Mouse (Mus musculus) CH12.LX (cell line): ENCODE data around the gene Rnaseh1. TPM values are rescaled to one million over a fixed set of nuclear protein-coding genes. Genes with fewer than 3 reads are reported as not detected.

Experiments used
- DNase-seq: peaks from one replicate; pipeline ENCODE4 v3.0.0-alpha.2; 2013; ENCODE audit errors: extremely low read depth
- H3K27ac ChIP-seq: 2 replicates; pipeline ENCODE4 v1.5.1; 2012; ENCODE audit warnings: low read depth, mild to moderate bottlenecking, control low read depth, moderate library complexity; ENCODE audit not compliant: insufficient read depth
- H3K27me3 ChIP-seq: replicated peaks from 2 replicates; pipeline ENCODE3; 2012; ENCODE audit warnings: inconsistent platforms
- H3K36me3 ChIP-seq, 2 experiments: replicated peaks in 1 of 2; 2 replicates each; pipeline versions ENCODE3 to v1.6.1; 2012; ENCODE audit warnings: inconsistent platforms in 1 of 2, low read length in 1 of 2, mild to moderate bottlenecking in 1 of 2, mixed read lengths in 1 of 2, moderate library complexity in 1 of 2; ENCODE audit not compliant: control insufficient read depth in 1 of 2, insufficient read depth in 1 of 2
- H3K4me1 ChIP-seq, 2 experiments: 2 replicates each; pipeline ENCODE4 v1.6.1; 2012; ENCODE audit warnings: inconsistent platforms in 1 of 2, moderate library complexity in 1 of 2; ENCODE audit not compliant: insufficient read depth in 2 of 2, control insufficient read depth in 1 of 2
- H3K4me2 ChIP-seq: 2 replicates; pipeline ENCODE4 v1.6.1; 2012; ENCODE audit warnings: low read depth, mild to moderate bottlenecking, control low read depth; ENCODE audit not compliant: poor library complexity, insufficient read depth, severe bottlenecking
- H3K4me3 ChIP-seq, 3 experiments: fragments of 150-350 bp in 1 of 3; sonication (generic) in 1 of 3; replicated peaks in 1 of 3; 2 replicates each; pipeline versions ENCODE3 to v1.5.1; 2011 to 2012; ENCODE audit warnings: low read depth in 2 of 3, low read length in 2 of 3, mild to moderate bottlenecking in 2 of 3, moderate library complexity in 2 of 3, control low read depth in 1 of 3, improper control_type of control experiment in 1 of 3, inconsistent platforms in 1 of 3, mixed read lengths in 1 of 3; ENCODE audit not compliant: poor library complexity in 1 of 3
- H3K79me2 ChIP-seq: replicated peaks from 2 replicates; pipeline ENCODE4 v1.6.1; 2012; ENCODE audit warnings: mild to moderate bottlenecking, moderate library complexity; ENCODE audit not compliant: control insufficient read depth, poor library complexity, insufficient read depth, severe bottlenecking; ENCODE audit errors: extremely low read depth
- H3K9ac ChIP-seq: 2 replicates; pipeline ENCODE4 v1.6.1; 2012; ENCODE audit warnings: low read depth, mild to moderate bottlenecking, control low read depth, moderate library complexity; ENCODE audit not compliant: insufficient read depth
- H3K9me3 ChIP-seq: replicated peaks from 2 replicates; pipeline ENCODE3; 2012; ENCODE audit warnings: low read length, inconsistent platforms, mixed read lengths
- BHLHE40 ChIP-seq: IDR thresholded peaks from 2 replicates; pipeline ENCODE4 v1.6.1; 2011; ENCODE audit warnings: mild to moderate bottlenecking, low read depth, low read length, improper control_type of control experiment
- CHD1 ChIP-seq: IDR thresholded peaks from 2 replicates; pipeline ENCODE4 v1.6.1; 2012; ENCODE audit warnings: low read depth, low read length, improper control_type of control experiment, inconsistent platforms
- EP300 ChIP-seq: IDR thresholded peaks from 2 replicates; pipeline ENCODE4 v1.6.1; 2011; ENCODE audit warnings: low read length, improper control_type of control experiment
- HCFC1 ChIP-seq: IDR thresholded peaks from 2 replicates; pipeline ENCODE4 v1.6.1; 2012; ENCODE audit warnings: low read depth, mild to moderate bottlenecking, inconsistent platforms, low read length, improper control_type of control experiment
- JUN ChIP-seq: IDR thresholded peaks from 2 replicates; pipeline ENCODE4 v1.6.1; 2011; ENCODE audit warnings: low read depth, mild to moderate bottlenecking, low read length, improper control_type of control experiment, moderate library complexity; ENCODE audit not compliant: insufficient read depth
- KAT2A ChIP-seq: IDR thresholded peaks from 2 replicates; pipeline ENCODE4 v1.6.1; 2012; ENCODE audit warnings: low read length, improper control_type of control experiment, inconsistent platforms; ENCODE audit not compliant: insufficient replicate concordance
- MAFK ChIP-seq: IDR thresholded peaks from 2 replicates; pipeline ENCODE4 v1.6.1; 2011; ENCODE audit warnings: low read length, improper control_type of control experiment; ENCODE audit not compliant: insufficient replicate concordance
- MAX ChIP-seq: IDR thresholded peaks from 2 replicates; pipeline ENCODE4 v1.6.1; 2011; ENCODE audit warnings: low read length, improper control_type of control experiment
- MEF2A ChIP-seq: IDR thresholded peaks from 2 replicates; pipeline ENCODE4 v1.6.1; 2014; ENCODE audit warnings: low read depth, mild to moderate bottlenecking, inconsistent platforms, low read length, improper control_type of control experiment, borderline replicate concordance
- MXI1 ChIP-seq: IDR thresholded peaks from 2 replicates; pipeline ENCODE4 v1.6.1; 2011; ENCODE audit warnings: mild to moderate bottlenecking, low read depth, low read length, improper control_type of control experiment
- MYC ChIP-seq: IDR thresholded peaks from 2 replicates; pipeline ENCODE4 v1.6.1; 2011; ENCODE audit warnings: low read depth, mild to moderate bottlenecking, improper control_type of control experiment, low read length
- NELFE ChIP-seq: IDR thresholded peaks from 2 replicates; pipeline ENCODE4 v1.6.1; 2011; ENCODE audit warnings: low read depth, low read length, improper control_type of control experiment
- NRF1 ChIP-seq: IDR thresholded peaks from 2 replicates; pipeline ENCODE4 v1.6.1; 2014; ENCODE audit warnings: low read depth, mild to moderate bottlenecking, inconsistent platforms, low read length, improper control_type of control experiment, moderate library complexity
- POLR2AphosphoS2 ChIP-seq: IDR thresholded peaks from 2 replicates; pipeline ENCODE4 v1.6.1; 2011; ENCODE audit warnings: low read depth, low read length, improper control_type of control experiment
- RAD21 ChIP-seq: IDR thresholded peaks from 2 replicates; pipeline ENCODE4 v1.6.1; 2011; ENCODE audit warnings: low read depth, mild to moderate bottlenecking, low read length, improper control_type of control experiment, moderate library complexity
- SIN3A ChIP-seq: IDR thresholded peaks from 2 replicates; pipeline ENCODE4 v1.6.1; 2012; ENCODE audit warnings: low read length, improper control_type of control experiment, inconsistent platforms
- SMC3 ChIP-seq: IDR thresholded peaks from 2 replicates; pipeline ENCODE4 v1.6.1; 2011; ENCODE audit warnings: low read depth, low read length, improper control_type of control experiment
- TCF12 ChIP-seq: IDR thresholded peaks from 2 replicates; pipeline ENCODE4 v1.6.1; 2014; ENCODE audit warnings: low read depth, mild to moderate bottlenecking, inconsistent platforms, low read length, improper control_type of control experiment
- USF1 ChIP-seq: IDR thresholded peaks from 2 replicates; pipeline ENCODE4 v1.6.1; 2014; ENCODE audit warnings: low read depth, mild to moderate bottlenecking, inconsistent platforms, low read length, improper control_type of control experiment
- USF2 ChIP-seq: conservative IDR thresholded peaks from 2 replicates; pipeline ENCODE4 v1.6.1; 2011; ENCODE audit warnings: low read depth, low read length, improper control_type of control experiment
- ZKSCAN1 ChIP-seq: IDR thresholded peaks from 2 replicates; pipeline ENCODE4 v1.6.1; 2012; ENCODE audit warnings: low read depth, inconsistent platforms, low read length, improper control_type of control experiment, borderline replicate concordance
- ZMIZ1 ChIP-seq: IDR thresholded peaks from 2 replicates; pipeline ENCODE4 v1.6.1; 2012; ENCODE audit warnings: low read depth, mild to moderate bottlenecking, inconsistent platforms, low read length, improper control_type of control experiment
- ZNF384 ChIP-seq: IDR thresholded peaks from 2 replicates; pipeline ENCODE4 v1.6.1; 2012; ENCODE audit warnings: low read depth, low read length, improper control_type of control experiment, inconsistent platforms
- dilution Hi-C: fragments of 300-500 bp; cut with MboI; formaldehyde crosslinking; loops from 2 replicates; pipeline ENCODE4 v1.14.3; 2020; ENCODE audit warnings: low sequenced_read_pairs; ENCODE audit not compliant: extremely low pct_unique_long_range_greater_than_20kb, extremely low pct_ligation_motif_present
- in situ Hi-C: fragments of 300-500 bp; cut with MboI; formaldehyde crosslinking; loops from 3 replicates; pipeline ENCODE4 v1.14.3; 2019; ENCODE audit warnings: low sequenced_read_pairs, low pct_ligation_motif_present, low pct_unique_long_range_greater_than_20kb, mixed read lengths
- polyA plus RNA-seq: library from polyadenylated mRNA; unstranded; fragments of >175 nt; gene quantifications from 2 replicates; pipeline ENCODE4 v1.2.1, GENCODE M21; 2012; ENCODE audit warnings: low read depth; ENCODE audit not compliant: insufficient read length
- total RNA-seq, 2 experiments: library from RNA; depleted of rRNA; stranded (reverse); fragments of 300-350 nt in 1 of 2; fragments of >200 nt in 1 of 2; gene quantifications; 2 replicates each; pipeline ENCODE4 v1.2.3; 2012 to 2014

Rnaseh1 gene
- total and polyA plus RNA-seq, 3 experiments: 31.1 to 33.8 (median 33.4) TPM

- Histone ChIP-seq H3K4me2 (no peak overlapping the region), H3K4me3 (no peak overlapping the region), H3K79me2 (no peaks in the 10 kb centered on the region), H3K27ac (no peak overlapping the region), H3K9me3 (no peaks in the 10 kb centered on the region), H3K27me3 (peaks cover 18% of the 10 kb centered on the region), H3K36me3 (no peaks in the 10 kb centered on the region), H3K9ac (no peak overlapping the region), H3K4me1 (no peaks in the 10 kb centered on the region; a peak in 1 of 4 replicates)
- dilution Hi-C loops (no loop called here), in situ Hi-C loops (no loop called here)
- TF ChIP-seq JUN (no peak), SMC3 (no peak), ZNF384 (no peak), HCFC1 (no peak), KAT2A (no peak), SIN3A (no peak), MAX (no peak), BHLHE40 (no peak), NRF1 (no peak), CHD1 (no peak), TCF12 (no peak)
- no peak for DNase-seq
Measured at GRCm38 (mm10) chr12:28614401-28614800, 35.0 kb upstream of the Rnaseh1 start.

- Histone ChIP-seq H3K4me2 (no peak overlapping the region), H3K4me3 (no peak overlapping the region), H3K36me3 (no peaks in the 10 kb centered on the region), H3K27me3 (peaks cover 38% of the 10 kb centered on the region), H3K9me3 (no peaks in the 10 kb centered on the region), H3K4me1 (0 out of 4 replicates have a peak, but pooled peaks cover 0 to 3% of the 10 kb centered on the region in 2 experiments), H3K27ac (no peak overlapping the region), H3K9ac (no peak overlapping the region), H3K79me2 (no peaks in the 10 kb centered on the region)
- DNase-seq: no peak
- dilution Hi-C loops: no loop called here
- no peak for TF ChIP-seq HCFC1
- no peak for TF ChIP-seq ZKSCAN1
- TF ChIP-seq NRF1: no peak
- no peak for TF ChIP-seq SIN3A
- TF ChIP-seq MXI1: no peak
- no peak for TF ChIP-seq MYC
- no peak for TF ChIP-seq NELFE
- no peak for TF ChIP-seq MAFK
- TF ChIP-seq MAX: no peak
- no peak for TF ChIP-seq USF1
- no peak for TF ChIP-seq MEF2A
- TF ChIP-seq EP300: no peak
- no peak for TF ChIP-seq POLR2AphosphoS2
- no peak for TF ChIP-seq ZMIZ1
- TF ChIP-seq SMC3: no peak
- TF ChIP-seq TCF12: no peak
- TF ChIP-seq JUN: no peak
- no peak for TF ChIP-seq USF2
- TF ChIP-seq RAD21: no peak
- in situ Hi-C loops: no loop called here
Measured at GRCm38 (mm10) chr12:28617297-28617696, 32.1 kb upstream of the Rnaseh1 start.
